Mouse (Mus musculus): ENCODE data around the gene Pcna. TPM values are rescaled to one million over a fixed set of nuclear protein-coding genes. Genes with fewer than 3 reads are reported as not detected.
"Not testable (repeated sequence)": the region's sequence is repeated elsewhere in the genome, so short reads cannot be mapped to it uniquely, and the experiment has no call there.

Gene Pcna
- polyA plus RNA-seq (2012; ENCODE audit: insufficient read depth, insufficient read length, low replicate concordance, missing spikeins): not detected in 2 replicates

DNA sequence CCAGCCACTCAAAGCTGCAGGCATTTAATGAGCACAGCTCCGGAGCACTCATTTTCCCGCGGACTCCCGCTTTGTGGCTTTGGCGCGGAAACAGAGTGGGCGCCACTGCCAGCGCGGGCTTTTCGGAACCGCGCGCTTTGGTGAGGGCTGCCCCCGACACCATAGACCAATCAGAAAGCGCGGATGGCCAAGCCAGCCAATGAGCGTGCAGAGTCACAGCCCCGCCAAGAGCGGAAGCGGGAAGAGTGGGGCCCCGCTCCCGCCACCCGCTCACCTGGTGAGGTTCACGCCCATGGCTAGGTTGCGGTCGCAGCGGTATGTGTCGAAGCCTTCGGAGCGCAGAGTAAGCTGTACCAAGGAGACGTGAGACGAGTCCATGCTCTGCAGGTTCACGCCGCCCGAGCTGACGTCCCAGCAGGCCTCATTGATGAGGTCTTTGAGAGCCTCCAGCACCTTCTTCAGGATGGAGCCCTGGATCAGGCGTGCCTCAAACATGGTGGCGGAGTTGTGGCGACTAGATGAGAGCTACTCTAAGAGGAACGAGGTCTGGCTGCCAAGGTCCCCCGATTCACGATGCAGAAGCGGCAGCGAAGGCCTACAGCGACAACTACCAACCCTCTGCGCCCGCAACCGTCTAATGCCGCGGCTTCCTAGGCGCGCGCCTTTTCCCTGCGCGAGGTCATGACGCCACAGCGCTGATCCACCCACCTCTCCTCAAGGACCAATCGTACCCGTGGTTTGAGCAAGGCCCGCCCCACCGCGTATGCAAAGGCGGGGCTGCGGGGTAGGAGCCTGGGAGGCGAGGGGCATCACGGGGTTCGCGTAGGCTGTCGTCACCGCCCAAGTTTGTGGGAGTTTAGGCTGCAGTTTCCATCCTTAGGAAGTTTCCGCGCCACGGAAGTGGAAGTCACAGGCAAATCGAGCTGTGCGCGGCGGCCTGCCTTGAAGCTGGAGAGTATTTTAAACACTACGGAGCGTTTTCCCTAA lies at the start of gene Pcna:
Gene Pcna, minus strand, starts transcription at position 773 of the 987 bp plus-strand sequence.
- peak within 1 kb of the TSS; percentile 63 for H3K4me3 ChIP-seq (ENCODE audit: insufficient read depth, low read depth, low read length)
- TF ChIP-seq POLR2A (IDR thresholded peaks at IDR 0.05; ENCODE audit: insufficient read depth, low read depth, low read length): peak; percentile 96
- TF ChIP-seq CTCF (IDR thresholded peaks at IDR 0.05; ENCODE audit: insufficient read depth, low read depth, low read length): no peak
- H3K27ac ChIP-seq (ENCODE audit: insufficient read depth, low read depth, low read length): peak within 1 kb of the TSS; percentile 72
- WGBS: under 1% methylated on average over 79 of the region's 79 CpGs
- H3K4me1 ChIP-seq (ENCODE audit: control insufficient read depth, insufficient read depth, low read length): peaks cover 2% of the 10 kb centered on the region; the same call in 1 of the 2 replicates

DNA sequence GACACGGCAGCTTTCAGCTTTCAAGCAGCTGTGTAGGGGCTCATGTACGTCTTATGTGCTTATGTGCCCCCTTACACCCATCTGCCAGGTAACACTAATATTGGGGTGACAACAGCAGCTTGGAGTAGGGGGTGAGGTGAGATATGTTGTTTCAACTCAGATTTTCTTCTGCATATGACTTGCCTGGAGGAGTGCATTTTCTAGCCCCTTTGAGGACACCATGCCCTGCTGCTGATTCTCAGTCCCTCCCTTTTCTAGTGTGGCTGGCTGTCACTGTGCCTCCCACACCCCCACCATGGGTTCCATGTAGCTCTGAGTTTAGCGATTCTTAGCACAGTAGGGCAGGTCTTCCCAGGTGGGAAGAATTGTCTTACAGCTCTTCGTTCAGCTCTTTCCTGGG lies 48.3 kb upstream of the Pcna start:
- Histone ChIP-seq H3K27ac (ENCODE audit: insufficient read depth, low read depth, low read length) (no peak overlapping the region), H3K4me3 (ENCODE audit: insufficient read depth, low read depth, low read length) (no peak overlapping the region), H3K4me1 (ENCODE audit: control insufficient read depth, insufficient read depth, low read length) (peaks cover 5% of the 10 kb centered on the region)
- 89% methylated on average over 4 of the region's 4 CpGs for WGBS
- TF ChIP-seq POLR2A (IDR thresholded peaks at IDR 0.05; ENCODE audit: insufficient read depth, low read depth, low read length) (no peak), CTCF (IDR thresholded peaks at IDR 0.05; ENCODE audit: insufficient read depth, low read depth, low read length) (no peak)

DNA sequence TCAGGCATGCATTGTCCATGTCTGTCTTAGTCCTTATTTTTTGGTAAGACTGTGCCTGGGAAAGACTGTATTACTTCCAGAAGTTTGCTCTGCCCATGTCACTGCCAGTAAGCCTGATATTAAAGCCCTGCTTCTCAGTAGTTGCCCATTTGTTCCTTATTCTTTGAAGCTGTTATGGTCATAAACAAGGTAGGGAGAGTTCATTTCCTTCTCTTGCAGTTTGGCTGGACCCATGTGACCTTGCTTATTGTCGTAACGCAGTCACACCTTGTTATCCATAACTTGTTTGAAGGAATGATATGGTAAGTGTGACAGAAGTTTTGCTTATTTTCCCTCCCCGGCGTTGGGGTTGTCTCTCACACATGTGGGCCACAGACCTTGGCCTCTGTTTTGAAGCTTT lies 45.1 kb upstream of the Pcna start:
- Histone ChIP-seq H3K27ac (ENCODE audit: insufficient read depth, low read depth, low read length) (no peak overlapping the region), H3K4me1 (ENCODE audit: control insufficient read depth, insufficient read depth, low read length) (peaks cover 24% of the 10 kb centered on the region), H3K4me3 (ENCODE audit: insufficient read depth, low read depth, low read length) (no peak overlapping the region)
- TF ChIP-seq POLR2A (IDR thresholded peaks at IDR 0.05; ENCODE audit: insufficient read depth, low read depth, low read length) (no peak), CTCF (IDR thresholded peaks at IDR 0.05; ENCODE audit: insufficient read depth, low read depth, low read length) (no peak)
- WGBS: 89% methylated on average over 4 of the region's 4 CpGs

DNA sequence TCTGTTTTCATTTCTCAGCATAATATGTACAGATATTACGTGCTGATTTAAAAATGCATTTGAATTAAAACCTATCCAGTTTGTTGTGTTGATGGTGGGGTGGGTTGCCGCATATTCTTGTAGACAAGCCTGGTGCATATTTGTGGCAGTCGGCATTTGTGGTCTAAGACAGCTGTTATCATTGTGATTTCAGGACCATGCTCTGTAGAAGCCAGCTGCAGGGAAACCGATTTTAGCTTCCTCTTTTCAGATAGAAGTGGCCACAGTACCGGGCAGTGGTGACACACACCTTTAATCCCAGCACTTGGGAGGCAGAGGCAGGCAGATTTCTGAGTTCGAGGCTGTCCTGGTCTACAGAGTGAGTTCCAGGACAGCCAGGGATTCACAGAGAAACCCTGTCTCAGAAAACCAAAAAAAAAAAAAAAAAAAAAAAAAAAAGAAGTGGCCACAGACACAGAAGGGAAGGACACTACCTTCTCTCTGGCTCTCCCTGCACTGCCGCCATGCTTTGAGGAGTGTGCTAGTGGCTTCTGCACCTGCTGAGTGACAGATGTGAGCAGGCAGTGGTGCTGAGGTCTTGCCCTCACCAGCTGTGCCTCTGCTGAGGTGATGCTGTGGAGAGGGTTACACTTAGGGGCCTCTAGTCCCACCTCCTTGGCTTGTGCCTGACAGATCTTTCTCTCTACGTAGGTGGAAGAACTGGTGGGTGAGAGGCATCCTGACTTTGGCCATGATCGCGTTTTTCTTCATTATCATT lies 40.8 kb upstream of the Pcna start:
- H3K4me1 ChIP-seq (ENCODE audit: control insufficient read depth, insufficient read depth, low read length): peaks cover 43% of the 10 kb centered on the region
- 80% methylated on average over 10 of the region's 10 CpGs for WGBS
- no peak overlapping the region for H3K4me3 ChIP-seq (ENCODE audit: insufficient read depth, low read depth, low read length)
- H3K27ac ChIP-seq (ENCODE audit: insufficient read depth, low read depth, low read length): no peak overlapping the region
- no peak for TF ChIP-seq CTCF (IDR thresholded peaks at IDR 0.05; ENCODE audit: insufficient read depth, low read depth, low read length)
- TF ChIP-seq POLR2A (IDR thresholded peaks at IDR 0.05; ENCODE audit: insufficient read depth, low read depth, low read length): no peak

DNA sequence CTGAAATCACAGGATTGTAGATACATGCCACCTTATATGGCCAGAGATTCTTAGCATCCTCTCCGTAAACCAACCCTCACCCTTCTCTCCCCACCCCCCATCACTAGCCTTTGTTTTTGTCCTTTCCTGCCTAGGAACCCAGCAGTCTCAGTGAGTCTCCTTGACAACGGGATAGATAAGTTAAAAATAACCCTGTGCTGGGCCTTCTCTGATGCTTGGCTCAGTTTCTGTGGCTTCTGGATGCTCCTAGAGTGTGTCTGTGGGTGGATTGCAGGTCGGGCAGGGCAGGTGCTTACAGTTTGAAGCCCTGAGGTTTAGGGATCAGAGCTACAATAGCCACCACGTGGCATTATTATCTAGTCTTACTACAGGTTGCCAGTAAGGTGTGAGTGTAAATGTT lies 39.0 kb upstream of the Pcna start:
- no peak for TF ChIP-seq CTCF (IDR thresholded peaks at IDR 0.05; ENCODE audit: insufficient read depth, low read depth, low read length)
- TF ChIP-seq POLR2A (IDR thresholded peaks at IDR 0.05; ENCODE audit: insufficient read depth, low read depth, low read length): no peak
- 5% methylated on average over 4 of the region's 4 CpGs for WGBS
- no peak overlapping the region for H3K4me3 ChIP-seq (ENCODE audit: insufficient read depth, low read depth, low read length)
- peak overlapping the region; percentile 79 for H3K27ac ChIP-seq (ENCODE audit: insufficient read depth, low read depth, low read length)
- peaks cover 43% of the 10 kb centered on the region for H3K4me1 ChIP-seq (ENCODE audit: control insufficient read depth, insufficient read depth, low read length)

DNA sequence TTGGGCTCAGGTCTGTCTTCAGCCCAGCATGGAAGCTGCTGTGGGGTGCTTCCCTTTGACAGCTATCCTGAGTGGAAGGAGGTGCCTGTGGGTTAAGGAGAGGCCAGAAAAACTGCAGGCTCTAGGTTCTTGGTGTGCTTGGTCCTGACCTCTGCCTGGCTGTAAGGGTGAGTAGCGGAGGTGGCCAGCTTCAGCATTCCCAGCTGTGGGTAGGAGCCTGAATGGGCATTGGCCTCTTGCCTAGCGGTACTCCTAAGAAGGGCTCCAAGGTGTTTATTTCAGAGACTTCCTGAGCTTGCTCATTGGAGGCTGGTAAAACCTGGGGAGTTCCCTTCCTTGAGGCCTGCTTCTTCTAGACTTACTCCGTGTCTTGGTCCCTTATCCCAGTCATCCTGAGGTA lies 38.2 kb upstream of the Pcna start:
- Histone ChIP-seq H3K4me3 (ENCODE audit: insufficient read depth, low read depth, low read length) (no peak overlapping the region), H3K4me1 (ENCODE audit: control insufficient read depth, insufficient read depth, low read length) (peaks cover 36% of the 10 kb centered on the region), H3K27ac (ENCODE audit: insufficient read depth, low read depth, low read length) (peak overlapping the region; percentile 53)
- TF ChIP-seq CTCF (IDR thresholded peaks at IDR 0.05; ENCODE audit: insufficient read depth, low read depth, low read length) (no peak), POLR2A (IDR thresholded peaks at IDR 0.05; ENCODE audit: insufficient read depth, low read depth, low read length) (no peak)
- 49% methylated on average over 3 of the region's 3 CpGs for WGBS

DNA sequence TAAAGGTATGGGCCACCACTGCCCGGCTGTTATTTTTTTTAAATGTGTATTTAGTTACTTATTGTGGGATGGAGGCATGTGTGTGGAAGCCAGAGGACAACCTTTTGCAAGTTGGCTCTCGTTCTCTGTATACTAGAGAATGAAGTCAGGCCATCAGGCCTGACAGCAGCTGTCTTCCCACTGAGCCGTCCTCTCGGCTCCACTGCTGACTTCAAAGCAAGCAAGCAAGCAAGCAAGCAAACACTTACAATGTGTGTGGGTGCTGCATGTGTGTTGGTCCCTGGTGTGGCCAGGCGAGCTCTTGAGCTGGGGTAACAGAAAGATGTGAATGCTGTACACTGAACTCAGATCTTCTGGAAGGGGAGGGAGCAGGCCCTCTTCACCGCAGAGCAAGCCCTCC lies 37.7 kb upstream of the Pcna start:
- TF ChIP-seq POLR2A (IDR thresholded peaks at IDR 0.05; ENCODE audit: insufficient read depth, low read depth, low read length) (no peak), CTCF (IDR thresholded peaks at IDR 0.05; ENCODE audit: insufficient read depth, low read depth, low read length) (no peak)
- H3K4me3 ChIP-seq (ENCODE audit: insufficient read depth, low read depth, low read length): no peak overlapping the region
- 45% methylated on average over 6 of the region's 6 CpGs for WGBS
- H3K27ac ChIP-seq (ENCODE audit: insufficient read depth, low read depth, low read length): peak overlapping the region; percentile 53
- H3K4me1 ChIP-seq (ENCODE audit: control insufficient read depth, insufficient read depth, low read length): peaks cover 32% of the 10 kb centered on the region

DNA sequence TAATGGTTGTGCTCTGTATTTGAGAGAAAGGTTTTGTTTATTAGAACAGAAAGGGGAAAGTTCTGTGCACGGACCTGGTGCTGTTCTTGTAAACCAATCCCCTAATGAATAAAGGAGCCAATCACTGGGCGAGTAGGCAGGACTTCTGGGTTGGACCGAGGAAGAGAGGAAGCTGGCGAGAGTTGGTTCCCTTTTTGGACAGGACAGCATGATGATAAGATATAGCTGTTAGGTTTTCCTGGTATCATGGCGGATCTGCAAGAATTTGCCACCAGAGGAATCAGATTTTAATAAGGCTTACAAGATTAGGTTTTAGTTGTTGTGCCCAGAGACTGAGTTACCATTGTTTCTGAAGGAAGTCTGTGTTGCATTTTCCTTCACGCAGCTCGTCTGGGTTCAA lies 36.1 kb upstream of the Pcna start:
- H3K4me3 ChIP-seq (ENCODE audit: insufficient read depth, low read depth, low read length): not testable (repeated sequence)
- 81% methylated on average over 5 of the region's 7 CpGs for WGBS
- H3K4me1 ChIP-seq (ENCODE audit: control insufficient read depth, insufficient read depth, low read length): peaks cover 32% of the 10 kb centered on the region

More for the DNA sequence above, 36.1 kb upstream of the Pcna start:
- H3K27ac ChIP-seq (ENCODE audit: insufficient read depth, low read depth, low read length): not testable (repeated sequence)

Measured in olfactory bulb, adult 2 months (tissue).